Mouse (Mus musculus) MN1 (cell line): ENCODE data around the gene Kdf1.
A peak's percentile ranks its signal among the peaks of the same experiment; 100 is the strongest.
"Not testable (repeated sequence)": the region's sequence is repeated elsewhere in the genome, so short reads cannot be mapped to it uniquely, and the experiment has no call there.

Experiments
- DNase-seq: peaks from one replicate; pipeline ENCODE4 v3.0.0-alpha.2; 2016; ENCODE audit warnings: low spot score

Gene Kdf1

GRCm38 (mm10) chr4:133496738-133497445 lies 21.9 kb upstream of the Kdf1 start:
- peak; percentile 34 for DNase-seq

GRCm38 (mm10) chr4:133497461-133498159 lies 21.2 kb upstream of the Kdf1 start:
- peak; percentile 63 for DNase-seq

GRCm38 (mm10) chr4:133498160-133498724 lies 20.5 kb upstream of the Kdf1 start, which contains the start of gene Trnp1:
Trnp1 (minus strand) TSS chr4:133498550.
- peak; percentile 93 for DNase-seq

- DNase-seq: no peak
Measured at GRCm38 (mm10) chr4:133501514-133501913, 17.2 kb upstream of the Kdf1 start.

DNA sequence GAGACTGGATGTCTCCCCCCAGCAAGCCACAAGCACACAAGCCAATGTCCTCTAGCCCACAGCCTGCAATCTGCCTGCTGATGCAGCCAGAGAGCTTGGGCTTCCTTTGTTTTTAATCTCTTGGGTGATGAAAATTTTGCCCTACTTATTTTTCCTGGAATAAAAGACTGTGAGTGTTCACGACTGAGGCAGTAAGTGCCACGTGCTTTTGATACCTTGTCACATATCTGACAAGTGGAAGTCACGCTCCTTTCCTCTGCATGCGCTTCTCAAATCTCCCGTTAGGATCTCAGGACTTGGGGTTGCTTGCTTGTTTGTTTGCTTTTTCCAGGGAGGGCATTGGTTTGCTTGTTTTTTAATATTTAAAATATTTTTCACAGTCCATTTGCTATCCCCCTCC lies 14.5 kb upstream of the Kdf1 start:
- no peak for DNase-seq

DNA sequence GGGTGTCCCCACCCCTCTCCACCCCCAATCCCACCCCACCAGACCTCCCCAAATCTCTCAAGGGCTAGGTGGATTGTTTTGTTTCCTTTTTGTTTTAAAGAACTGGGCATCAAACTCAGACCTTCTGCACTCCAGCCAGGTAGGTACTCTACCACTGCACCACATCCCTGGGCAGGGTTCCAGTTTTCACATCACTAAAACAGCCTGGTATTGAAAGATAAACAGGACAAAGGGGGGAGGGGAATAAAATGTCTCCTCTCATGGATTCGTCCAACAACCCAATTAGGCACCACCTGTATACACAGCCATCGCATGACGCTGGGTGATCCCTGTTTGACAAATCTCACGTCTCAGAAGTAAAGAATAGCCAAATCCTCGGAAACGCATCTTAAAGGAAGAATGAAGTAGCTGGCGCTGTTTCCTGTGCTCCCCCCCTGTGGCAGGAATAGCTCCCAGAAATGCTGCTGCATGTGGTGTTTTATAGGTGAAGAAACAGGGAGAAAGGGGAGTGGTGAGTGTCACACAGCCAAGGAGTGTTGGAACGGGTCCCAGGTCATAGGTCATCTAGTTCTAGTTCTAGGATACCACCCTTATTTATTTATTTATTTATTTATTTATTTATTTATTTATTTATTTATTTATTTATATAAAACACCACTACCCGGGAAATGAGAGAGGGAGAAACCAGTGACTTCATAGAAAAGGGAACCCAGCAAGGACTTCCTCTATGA lies 13.8 kb upstream of the Kdf1 start:
- no peak for DNase-seq

DNA sequence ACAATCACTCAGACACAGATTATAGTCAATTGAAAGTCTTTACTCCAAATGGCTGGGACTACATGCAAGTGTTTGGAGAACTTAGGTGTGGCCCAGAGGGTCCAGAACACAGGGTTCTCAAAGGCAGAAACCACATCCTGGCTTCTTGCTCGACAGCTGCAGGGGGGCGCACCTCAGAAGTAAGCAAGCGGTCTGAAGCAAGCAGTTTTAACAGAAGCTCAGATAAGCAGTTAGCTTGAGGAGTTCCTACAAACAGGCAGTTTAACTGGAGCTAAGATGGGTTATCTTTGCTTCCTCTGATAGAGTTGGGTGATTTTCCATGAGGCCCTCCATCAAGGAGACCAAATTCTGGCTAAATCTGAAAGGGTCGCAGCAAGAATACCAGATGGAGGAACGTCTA lies 12.2 kb upstream of the Kdf1 start:
- no peak for DNase-seq

GRCm38 (mm10) chr4:133508990-133509389 lies 9.8 kb upstream of the Kdf1 start:
- no peak for DNase-seq

DNA sequence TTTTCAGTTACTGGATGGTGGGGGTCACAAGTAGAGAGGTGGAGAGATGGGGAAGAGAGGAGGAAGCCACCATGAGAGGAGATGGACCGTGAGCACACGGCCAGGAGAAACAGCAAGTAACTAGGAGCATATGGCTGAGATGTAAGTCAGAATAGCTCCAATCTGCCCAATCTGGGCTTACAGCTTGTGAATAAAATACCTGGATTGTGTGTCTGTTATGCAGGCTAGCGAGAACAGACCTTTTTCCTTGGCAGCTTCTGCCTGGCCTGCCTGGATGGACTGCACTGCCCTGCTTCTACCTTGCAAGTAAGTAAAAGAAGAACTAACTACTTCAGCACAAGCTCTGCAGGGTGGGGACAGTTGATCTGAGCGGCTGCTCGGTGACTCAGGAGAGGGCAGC lies 7.7 kb upstream of the Kdf1 start:
- DNase-seq: no peak

DNA sequence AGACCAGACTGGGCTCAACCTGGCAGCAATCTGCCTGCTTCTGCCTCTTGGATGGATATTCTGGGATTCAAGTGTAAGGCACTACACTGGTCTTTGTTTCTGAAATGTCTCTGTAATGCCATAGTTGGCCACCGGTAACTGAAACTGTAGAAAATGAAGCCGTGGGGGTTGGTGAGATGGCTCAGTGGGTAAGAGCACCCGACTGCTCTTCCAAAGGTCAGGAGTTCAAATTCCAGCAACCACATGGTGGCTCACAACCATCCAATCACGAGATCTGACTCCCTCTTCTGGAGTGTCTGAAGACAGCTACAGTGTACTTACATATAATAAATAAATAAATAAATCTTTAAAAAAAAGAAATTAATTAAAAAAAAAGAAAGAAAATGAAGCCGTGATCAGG lies 6.3 kb upstream of the Kdf1 start:
- not testable (repeated sequence) for DNase-seq

GRCm38 (mm10) chr4:133512972-133513371 lies 5.8 kb upstream of the Kdf1 start:
- DNase-seq: peak; percentile 77

DNA sequence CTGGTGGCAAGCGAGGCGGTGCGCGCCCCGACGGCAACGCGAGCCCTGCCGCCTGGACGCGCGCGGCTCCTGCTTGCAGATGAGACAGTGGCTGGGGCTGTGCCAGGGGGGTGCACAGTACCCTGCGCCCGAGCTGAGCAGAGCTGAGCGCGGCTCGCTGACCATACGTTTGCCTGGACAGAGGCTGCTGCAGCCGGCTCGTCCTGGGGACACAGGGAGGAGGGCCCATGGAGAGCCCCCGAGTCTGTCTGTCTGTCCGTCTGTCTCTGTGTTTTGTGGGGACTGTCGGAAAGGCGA lies 554 bp downstream of the Kdf1 start:
- DNase-seq: no peak

- no peak for DNase-seq
Measured at GRCm38 (mm10) chr4:133521502-133521901, 2.7 kb downstream of the Kdf1 start.

DNA sequence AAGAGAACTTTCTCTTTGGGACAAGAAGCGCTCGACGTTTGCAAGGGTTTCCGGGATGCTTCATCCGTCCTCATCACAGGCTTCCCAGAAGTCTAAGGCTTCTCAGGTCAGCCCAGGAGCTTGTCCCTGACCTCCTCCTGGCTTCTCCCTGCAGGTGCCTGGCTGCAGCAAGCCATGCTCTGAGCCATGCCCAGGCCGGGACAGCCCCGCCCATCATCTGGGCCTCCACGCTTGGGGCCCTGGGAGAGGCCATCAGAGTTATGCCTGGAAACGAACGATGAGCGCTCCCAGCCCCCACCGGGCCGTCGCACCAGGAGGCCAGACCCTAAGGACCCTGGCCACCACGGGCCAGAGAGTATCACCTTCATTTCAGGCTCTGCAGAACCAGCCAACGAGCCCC lies 9.0 kb downstream of the Kdf1 start:
- no peak for DNase-seq

- no peak for DNase-seq
Measured at GRCm38 (mm10) chr4:133532777-133533176, 14.0 kb downstream of the Kdf1 start.

GRCm38 (mm10) chr4:133536081-133536480 lies 17.3 kb downstream of the Kdf1 start:
- DNase-seq: no peak

DNA sequence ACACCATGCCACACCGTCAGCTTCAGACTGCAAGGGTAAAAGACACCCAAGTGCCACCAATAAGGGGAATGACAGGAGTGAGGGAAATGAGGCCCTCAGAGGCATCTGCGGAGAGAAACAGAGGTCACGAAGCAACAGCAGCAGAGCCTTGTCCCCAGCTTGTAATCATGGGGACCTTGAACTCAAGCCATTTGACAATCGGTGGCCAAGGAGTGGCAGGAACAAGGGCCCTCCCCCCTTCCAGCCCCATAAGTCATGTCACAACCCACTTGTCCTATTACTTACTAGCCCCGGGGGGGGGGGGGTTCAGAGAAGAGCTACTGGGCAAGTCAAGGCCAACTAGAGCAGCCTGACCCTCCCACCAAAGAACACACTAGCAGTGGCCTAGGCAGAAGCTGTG lies 17.9 kb downstream of the Kdf1 start:
- DNase-seq: no peak

GRCm38 (mm10) chr4:133545272-133546231 lies 26.8 kb downstream of the Kdf1 start, which contains the start of gene Nudc:
Nudc (minus strand) TSS chr4:133545996.
- DNase-seq: peak; percentile 99

- DNase-seq: no peak
Measured at GRCm38 (mm10) chr4:133552029-133552428, 33.3 kb downstream of the Kdf1 start.

GRCm38 (mm10) chr4:133552768-133553447 lies 34.1 kb downstream of the Kdf1 start, which contains the start of gene Nr0b2:
Nr0b2 (plus strand) TSS chr4:133553376.
- no peak for DNase-seq
